Mouse (Mus musculus) lung, postnatal 0 days (tissue): ENCODE measurements at regions not wholly inside any gene's neighbourhood (a gene's known extent, or its start where the extent isn't known, plus 50 kb on each side); places are given as distances from the start of the nearest gene placed in this dataset.

Experiments used
- CTCF ChIP-seq: IDR thresholded peaks from 2 replicates; pipeline ENCODE4 v1.5.1; 2016; ENCODE audit warnings: antibody characterized with exemption, mild to moderate bottlenecking
- EP300 ChIP-seq: IDR thresholded peaks from 2 replicates; pipeline ENCODE4 v1.6.1; 2016; ENCODE audit warnings: antibody characterized with exemption, mild to moderate bottlenecking, control low read depth

GRCm38 (mm10) chr19:49299351-49300271 is 1093.8 kb downstream of the Sorcs3 start:
- no peak for TF ChIP-seq CTCF
- TF ChIP-seq EP300: no peak
